Mouse (Mus musculus) bone marrow, adult 2 months (tissue): ENCODE data around the gene Kcnq1.

ENCODE experiments used
- CTCF ChIP-seq: fragments of 200-500 bp; IDR thresholded peaks from 2 replicates; pipeline ENCODE4 v1.5.1; 2011; ENCODE audit warnings: low read length, control low read depth; ENCODE audit not compliant: control insufficient read depth, insufficient read depth
- POLR2A ChIP-seq: fragments of 200-500 bp; IDR thresholded peaks from 2 replicates; pipeline ENCODE4 v1.6.1; 2011; ENCODE audit warnings: low read depth, mild to moderate bottlenecking, control low read depth, low read length, borderline replicate concordance; ENCODE audit not compliant: control insufficient read depth

GRCm38 (mm10) chr7:143404296-143404695 lies 298.1 kb downstream of the Kcnq1 start:
- no peak for TF ChIP-seq CTCF
- no peak for TF ChIP-seq POLR2A
